Mouse (Mus musculus) erythroblast, embryonic 14.5 days (primary cell): ENCODE results near the gene Prn. TPM values are rescaled to one million over a fixed set of nuclear protein-coding genes. Genes with fewer than 3 reads are reported as not detected.

Experiments
- H3K27me3 ChIP-seq: 2 replicates; pipeline ENCODE4 v1.6.1; 2012; ENCODE audit warnings: inconsistent platforms; ENCODE audit not compliant: control insufficient read depth
- H3K36me3 ChIP-seq: 2 replicates; pipeline ENCODE4 v1.6.1; 2012; ENCODE audit warnings: mild to moderate bottlenecking, inconsistent platforms; ENCODE audit not compliant: control insufficient read depth
- H3K4me1 ChIP-seq: 2 replicates; pipeline ENCODE4 v1.6.1; 2012; ENCODE audit warnings: inconsistent platforms; ENCODE audit not compliant: control insufficient read depth
- H3K4me3 ChIP-seq: replicated peaks from 2 replicates; pipeline ENCODE3; 2012; ENCODE audit warnings: moderate library complexity, mild to moderate bottlenecking, inconsistent platforms
- H3K9me3 ChIP-seq: 2 replicates; pipeline ENCODE4 v1.6.1; 2012; ENCODE audit warnings: low read length, inconsistent platforms, mixed read lengths; ENCODE audit not compliant: control insufficient read depth
- GATA1 ChIP-seq: IDR thresholded peaks from 2 replicates; pipeline ENCODE4 v1.6.1; 2012; ENCODE audit warnings: low read length, inconsistent platforms, mixed read lengths
- TAL1 ChIP-seq: IDR thresholded peaks from 3 replicates; pipeline ENCODE4 v1.6.1; 2012; ENCODE audit warnings: low read length, inconsistent platforms, mixed read lengths
- polyA plus RNA-seq: library from polyadenylated mRNA; stranded (reverse); fragments of >175 nt; gene quantifications from 2 replicates; pipeline ENCODE4 v1.2.3, GENCODE M21; 2012

Gene Prn
- polyA plus RNA-seq, 1 experiment: not detected

GRCm38 (mm10) chr2:131996369-131996768 is 86.6 kb downstream of the Prn start:
- Histone ChIP-seq H3K36me3 (no peaks in the 10 kb centered on the region), H3K4me1 (no peaks in the 10 kb centered on the region), H3K9me3 (no peaks in the 10 kb centered on the region), H3K4me3 (no peak overlapping the region), H3K27me3 (no peaks in the 10 kb centered on the region)
- TF ChIP-seq TAL1 (no peak), GATA1 (no peak)

- H3K9me3 ChIP-seq: no peaks in the 10 kb centered on the region
- TF ChIP-seq TAL1 (no peak), GATA1 (no peak)
- no peaks in the 10 kb centered on the region for H3K4me1 ChIP-seq
- H3K4me3 ChIP-seq: no peak overlapping the region
- no peaks in the 10 kb centered on the region for H3K27me3 ChIP-seq
- no peaks in the 10 kb centered on the region for H3K36me3 ChIP-seq
These were observed 87.6 kb downstream of the Prn start for GRCm38 (mm10) chr2:131997356-131997755.

- Histone ChIP-seq H3K4me3 (no peak overlapping the region), H3K36me3 (no peaks in the 10 kb centered on the region), H3K27me3 (no peaks in the 10 kb centered on the region), H3K9me3 (no peaks in the 10 kb centered on the region), H3K4me1 (no peaks in the 10 kb centered on the region)
- TF ChIP-seq TAL1 (no peak), GATA1 (no peak)
These were observed 92.1 kb downstream of the Prn start for GRCm38 (mm10) chr2:132001696-132002334.

- no peaks in the 10 kb centered on the region for H3K9me3 ChIP-seq
- no peaks in the 10 kb centered on the region for H3K4me1 ChIP-seq
- H3K27me3 ChIP-seq: no peaks in the 10 kb centered on the region
- no peaks in the 10 kb centered on the region for H3K36me3 ChIP-seq
- TF ChIP-seq GATA1 (no peak), TAL1 (no peak)
- H3K4me3 ChIP-seq: no peak overlapping the region
These were observed 94.2 kb downstream of the Prn start for GRCm38 (mm10) chr2:132003916-132004315.

- TF ChIP-seq TAL1 (no peak), GATA1 (no peak)
- Histone ChIP-seq H3K4me3 (no peak overlapping the region), H3K27me3 (no peaks in the 10 kb centered on the region), H3K4me1 (no peaks in the 10 kb centered on the region), H3K9me3 (no peaks in the 10 kb centered on the region), H3K36me3 (no peaks in the 10 kb centered on the region)
These were observed 94.9 kb downstream of the Prn start for GRCm38 (mm10) chr2:132004495-132005136.

GRCm38 (mm10) chr2:132005445-132005844 is 95.7 kb downstream of the Prn start:
- H3K27me3 ChIP-seq: no peaks in the 10 kb centered on the region
- no peaks in the 10 kb centered on the region for H3K4me1 ChIP-seq
- no peaks in the 10 kb centered on the region for H3K9me3 ChIP-seq
- TF ChIP-seq GATA1 (no peak), TAL1 (no peak)
- no peaks in the 10 kb centered on the region for H3K36me3 ChIP-seq
- H3K4me3 ChIP-seq: no peak overlapping the region

Other genes with a start within 250 kb of the Prn start
- gene Erv3, start 50.2 kb upstream of the Prn start, polyA plus RNA-seq: not detected in 2 replicates
- gene Prnp, start within 50 bp of the Prn start, polyA plus RNA-seq: 3.8 and 4.8 TPM in 2 replicates
- gene Prnd, start 40.9 kb downstream of the Prn start, polyA plus RNA-seq: not detected in 2 replicates
- gene Rassf2, start 120.3 kb downstream of the Prn start, polyA plus RNA-seq: under 0.01 and 0.06 TPM in 2 replicates
- gene Slc23a2, start 235.2 kb downstream of the Prn start, polyA plus RNA-seq: not detected in 2 replicates